Mouse (Mus musculus): Measurements from ENCODE around the gene Echdc3. TPM values are rescaled to one million over a fixed set of nuclear protein-coding genes. Genes with fewer than 3 reads are reported as not detected.

The Echdc3 gene
- 6.0 and 6.1 TPM in 2 replicates for polyA plus RNA-seq (2015; fragmentation: Nextera tagmentation; extraction: Ambion mirVana)

DNA sequence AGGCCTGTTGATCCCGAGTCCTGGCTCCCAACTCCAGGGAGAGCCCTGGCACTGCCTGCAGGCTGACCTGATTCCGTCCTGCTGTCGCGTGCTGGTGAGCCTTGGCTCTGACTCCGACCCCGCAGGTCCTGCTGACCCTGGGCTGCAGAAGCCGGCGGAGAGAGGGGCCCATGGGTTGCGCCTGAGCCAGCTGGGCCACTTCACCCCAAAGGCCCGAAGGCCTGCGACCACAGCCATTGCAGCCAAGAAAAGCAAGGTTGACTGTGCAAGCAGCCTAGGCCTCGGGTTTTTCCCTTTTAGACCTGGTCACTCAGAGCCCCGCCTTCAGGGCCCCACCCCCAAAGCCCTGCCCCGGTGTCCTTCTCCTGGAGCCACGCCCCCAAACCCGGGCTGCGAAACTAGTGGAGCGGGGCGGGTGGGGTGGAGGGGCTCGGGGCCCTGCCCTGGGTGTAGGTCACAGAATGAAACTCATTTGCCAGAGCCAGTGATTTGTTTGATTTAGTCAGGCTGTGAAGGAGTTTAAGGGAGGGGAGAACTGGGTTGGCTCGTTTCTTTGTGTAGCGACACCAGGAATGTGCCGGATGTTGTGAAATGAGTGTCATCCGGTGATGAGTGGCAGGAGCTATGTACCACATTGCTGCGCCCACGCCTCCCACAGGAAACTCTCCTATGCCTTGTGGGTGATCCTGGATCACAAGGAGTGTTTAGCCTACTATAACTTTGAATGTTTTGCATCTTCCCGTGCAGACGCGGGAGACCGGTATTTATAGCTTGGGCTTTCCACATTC, at the start of gene Echdc3:
Gene Echdc3 (minus strand): TSS at position 310 of the 788 bp plus-strand sequence.
- Histone ChIP-seq H3K4me2 (peak within 1 kb of the TSS; percentile 70), H3K36me3 (no peaks in the 10 kb centered on the region), H3K27ac (peak within 1 kb of the TSS; percentile 86), H3K4me1 (peaks cover 10% of the 10 kb centered on the region), H3K4me3 (peak within 1 kb of the TSS; percentile 46), H3K27me3 (no peaks in the 10 kb centered on the region), H3K9me3 (no peaks in the 10 kb centered on the region), H3K9ac (peak within 1 kb of the TSS; percentile 51)
- peak; percentile 86 for ATAC-seq (ENCODE audit: insufficient number of reproducible peaks, low FRiP score, low TSS enrichment, low read depth)
- 3% methylated on average over 30 of the region's 30 CpGs for WGBS

DNA sequence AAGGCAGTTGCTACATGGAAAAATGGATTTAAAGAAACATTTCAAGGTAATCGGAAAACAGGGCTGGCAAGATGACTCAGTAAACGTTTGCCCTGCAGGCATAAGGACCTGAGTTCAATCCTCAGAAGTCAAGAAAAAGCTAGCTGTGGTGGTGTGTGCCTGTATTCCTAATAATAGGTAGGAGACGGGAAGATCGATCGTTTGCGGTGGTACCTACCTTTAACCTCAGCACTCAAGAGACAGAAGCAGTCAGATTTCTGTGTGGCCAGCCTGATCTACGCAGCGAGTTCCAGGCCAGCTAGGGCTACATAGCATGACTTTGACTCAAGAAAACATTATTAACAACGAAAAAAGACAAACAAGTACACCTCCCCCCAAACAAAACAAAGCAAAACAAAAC, 48.9 kb upstream of the Echdc3 start:
- Histone ChIP-seq H3K36me3 (no peaks in the 10 kb centered on the region), H3K4me1 (peaks cover 13% of the 10 kb centered on the region), H3K9ac (no peak overlapping the region), H3K4me2 (no peak overlapping the region), H3K27ac (0 out of 2 replicates have a peak overlapping the region, but pooled peaks have one; percentile 13), H3K27me3 (no peaks in the 10 kb centered on the region), H3K9me3 (no peaks in the 10 kb centered on the region), H3K4me3 (no peak overlapping the region)
- WGBS, result 74% methylated on average over 9 of the region's 9 CpGs
- no peak for ATAC-seq (ENCODE audit: insufficient number of reproducible peaks, low FRiP score, low TSS enrichment, low read depth)

DNA sequence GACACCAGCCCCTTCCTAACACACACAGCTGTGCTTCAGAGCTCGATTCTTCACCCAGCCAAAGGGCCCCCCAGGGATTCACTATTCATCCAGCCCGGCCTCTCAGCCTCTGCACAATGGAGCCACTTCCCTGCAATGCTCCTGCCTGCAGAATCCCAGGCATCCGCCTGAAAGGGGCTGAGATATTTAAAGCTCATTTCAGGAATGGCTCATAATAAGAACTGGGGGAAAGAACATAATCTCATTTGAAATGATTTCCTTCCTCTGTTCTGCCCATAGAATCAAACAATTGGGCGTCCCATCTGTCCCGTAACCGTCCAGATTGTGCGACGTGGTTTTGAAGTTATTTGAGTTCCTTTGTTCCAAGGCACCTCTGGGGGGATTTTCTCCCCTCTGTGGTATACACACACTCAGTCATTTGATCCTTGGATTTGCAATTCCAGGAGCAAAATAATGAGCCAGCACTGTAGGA, 48.4 kb upstream of the Echdc3 start:
- no peak overlapping the region for H3K4me2 ChIP-seq
- no peak overlapping the region for H3K9ac ChIP-seq
- 21% methylated on average over 8 of the region's 8 CpGs for WGBS
- H3K36me3 ChIP-seq, result no peaks in the 10 kb centered on the region
- peaks cover 18% of the 10 kb centered on the region for H3K4me1 ChIP-seq
- no peaks in the 10 kb centered on the region for H3K27me3 ChIP-seq
- H3K4me3 ChIP-seq, result no peak overlapping the region
- peak; percentile 52; the same call in 1 of the 2 replicates for ATAC-seq (ENCODE audit: insufficient number of reproducible peaks, low FRiP score, low TSS enrichment, low read depth)
- H3K9me3 ChIP-seq, result no peaks in the 10 kb centered on the region
- H3K27ac ChIP-seq, result 0 out of 2 replicates have a peak overlapping the region, but pooled peaks have one; percentile 13

DNA sequence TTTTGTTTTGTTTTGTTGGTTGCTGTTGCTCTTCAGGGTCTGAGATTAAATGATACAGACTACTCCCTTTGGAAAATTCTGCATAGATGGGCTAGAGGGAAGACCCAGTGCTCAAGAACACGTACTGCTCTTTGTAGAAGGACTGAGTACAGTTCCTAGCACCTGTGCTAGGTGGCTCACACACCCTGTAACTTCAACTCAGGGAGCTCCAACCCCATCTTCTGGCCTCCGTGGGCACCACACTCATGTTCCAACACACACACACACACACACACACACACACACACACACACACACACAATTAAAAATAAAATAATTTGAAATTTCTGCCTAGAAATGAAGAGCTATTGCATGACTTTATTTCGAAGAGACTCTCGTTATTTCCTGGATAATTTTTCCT, 47.8 kb upstream of the Echdc3 start:
- no peak overlapping the region for H3K27ac ChIP-seq

DNA sequence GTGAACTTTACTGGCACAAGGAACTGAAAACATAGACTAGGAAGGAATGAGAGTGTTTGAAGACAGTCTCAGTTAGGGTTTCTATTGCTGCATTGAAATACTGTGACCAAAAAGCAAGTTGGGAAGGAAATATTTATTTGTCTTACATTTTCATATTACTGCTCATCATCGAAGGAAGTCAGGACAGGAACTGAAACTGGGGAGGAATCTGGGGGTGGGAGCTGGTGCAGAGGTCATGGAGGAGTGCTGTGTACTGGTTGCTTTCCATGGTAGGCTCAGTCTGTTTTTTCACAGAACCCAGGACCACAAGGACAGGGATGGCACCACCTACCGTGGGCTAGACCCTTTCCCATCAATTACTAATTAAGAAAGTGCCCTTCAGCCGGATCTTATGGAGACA, 46.3 kb upstream of the Echdc3 start:
- Histone ChIP-seq H3K4me3 (no peak overlapping the region), H3K4me1 (peaks cover 20% of the 10 kb centered on the region), H3K9me3 (no peaks in the 10 kb centered on the region), H3K27ac (no peak overlapping the region), H3K36me3 (no peaks in the 10 kb centered on the region), H3K4me2 (no peak overlapping the region), H3K9ac (no peak overlapping the region), H3K27me3 (no peaks in the 10 kb centered on the region)
- 81% methylated on average over 3 of the region's 3 CpGs for WGBS
- ATAC-seq (ENCODE audit: insufficient number of reproducible peaks, low FRiP score, low TSS enrichment, low read depth), result no peak

More for the DNA sequence above, 47.8 kb upstream of the Echdc3 start:
- Histone ChIP-seq H3K27me3 (no peaks in the 10 kb centered on the region), H3K4me3 (no peak overlapping the region), H3K9me3 (no peaks in the 10 kb centered on the region), H3K4me2 (no peak overlapping the region), H3K36me3 (no peaks in the 10 kb centered on the region), H3K9ac (no peak overlapping the region), H3K4me1 (peaks cover 20% of the 10 kb centered on the region)
- ATAC-seq (ENCODE audit: insufficient number of reproducible peaks, low FRiP score, low TSS enrichment, low read depth), result no peak
- 81% methylated on average over 4 of the region's 4 CpGs for WGBS

DNA sequence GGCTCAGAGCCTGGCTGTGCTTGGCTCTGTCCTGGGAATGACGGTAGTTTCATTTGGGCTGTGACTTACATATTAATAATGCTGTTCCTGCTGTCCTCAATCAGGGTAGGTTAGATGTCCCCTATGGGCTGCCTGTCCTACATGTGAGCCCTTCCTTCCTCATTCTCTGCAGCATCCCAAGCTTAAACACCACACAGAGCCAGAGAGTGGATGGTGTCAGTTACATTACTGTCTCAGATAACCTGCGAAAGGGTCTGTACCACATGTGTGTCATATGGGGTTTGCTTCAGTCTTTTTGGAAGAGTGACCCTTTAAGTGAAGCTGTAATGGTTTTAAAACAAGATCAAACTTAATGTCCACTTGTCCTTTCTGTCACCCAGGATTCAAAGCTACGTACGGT, 45.2 kb upstream of the Echdc3 start:
- H3K36me3 ChIP-seq, result no peaks in the 10 kb centered on the region
- no peaks in the 10 kb centered on the region for H3K9me3 ChIP-seq
- peaks cover 20% of the 10 kb centered on the region for H3K4me1 ChIP-seq
- H3K4me2 ChIP-seq, result no peak overlapping the region
- ATAC-seq (ENCODE audit: insufficient number of reproducible peaks, low FRiP score, low TSS enrichment, low read depth), result no peak
- H3K4me3 ChIP-seq, result no peak overlapping the region
- no peaks in the 10 kb centered on the region for H3K27me3 ChIP-seq
- H3K27ac ChIP-seq, result no peak overlapping the region
- WGBS, result 83% methylated on average over 4 of the region's 4 CpGs
- H3K9ac ChIP-seq, result no peak overlapping the region

DNA sequence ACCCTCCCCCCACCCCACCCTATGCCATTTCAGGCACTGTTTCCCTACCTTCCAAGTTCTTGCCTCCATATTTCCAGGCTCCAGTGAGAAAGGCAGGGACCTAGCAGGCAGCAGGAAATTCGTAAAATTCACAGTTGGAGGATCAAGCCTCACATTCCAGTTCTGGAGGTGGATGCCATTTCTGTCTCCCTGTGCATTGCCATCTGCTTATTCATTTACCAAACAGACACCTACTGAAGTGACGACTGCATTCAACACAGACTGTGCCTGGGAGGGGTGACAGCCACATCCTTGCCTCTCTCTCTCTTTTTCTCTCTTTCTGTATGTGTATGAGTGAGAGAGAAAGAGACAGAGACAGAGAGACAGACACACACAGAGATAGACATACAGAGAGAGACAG, 44.3 kb upstream of the Echdc3 start:
- H3K4me3 ChIP-seq, result no peak overlapping the region
- H3K4me1 ChIP-seq, result peaks cover 20% of the 10 kb centered on the region
- ATAC-seq (ENCODE audit: insufficient number of reproducible peaks, low FRiP score, low TSS enrichment, low read depth), result no peak
- H3K27me3 ChIP-seq, result no peaks in the 10 kb centered on the region
- WGBS, result 55% methylated on average over 2 of the region's 2 CpGs
- no peaks in the 10 kb centered on the region for H3K9me3 ChIP-seq
- no peak overlapping the region for H3K4me2 ChIP-seq
- H3K27ac ChIP-seq, result peak overlapping the region; percentile 47; the same call in 1 of the 2 replicates
- H3K36me3 ChIP-seq, result no peaks in the 10 kb centered on the region
- no peak overlapping the region for H3K9ac ChIP-seq

DNA sequence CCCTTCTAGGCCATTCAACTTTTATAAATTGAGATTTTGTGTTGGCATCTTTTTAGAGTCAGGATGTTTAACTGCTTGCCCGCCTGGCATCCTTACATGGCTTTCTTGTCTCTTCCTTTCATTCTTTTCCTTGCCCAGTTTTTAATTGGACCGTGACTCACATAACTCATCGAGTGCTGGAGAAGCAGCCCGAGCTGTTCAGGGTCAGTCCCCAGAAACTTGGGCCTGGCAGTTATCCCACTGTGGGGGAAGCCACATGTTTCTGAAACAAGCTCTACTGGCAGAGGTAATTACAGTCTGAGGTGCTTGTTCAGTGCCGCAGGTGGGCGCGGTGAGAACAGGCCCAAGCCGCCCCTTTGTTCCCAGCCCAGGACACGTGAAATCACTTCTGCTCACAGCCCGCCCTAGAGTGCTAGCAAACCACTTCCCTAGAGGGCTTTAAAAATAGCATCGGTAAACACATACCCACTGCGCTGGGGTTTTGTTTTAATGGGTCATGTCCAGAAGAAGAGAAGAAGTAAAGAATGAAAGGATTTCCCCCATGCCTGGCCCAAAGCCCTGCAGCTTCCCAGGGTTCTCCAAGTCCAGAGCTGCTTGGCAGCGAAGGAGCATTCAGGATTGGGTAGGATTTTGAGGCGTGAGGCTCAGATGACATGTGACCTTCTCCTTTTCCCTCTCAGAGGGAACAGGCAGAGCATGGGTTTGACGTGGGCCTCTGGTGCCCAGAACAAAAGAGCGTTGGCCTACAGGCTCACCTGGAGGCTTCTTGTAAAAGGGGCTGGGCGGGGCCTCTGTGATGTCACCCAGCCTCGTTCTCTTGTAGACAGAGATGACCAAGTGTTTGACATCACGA, 43.4 kb upstream of the Echdc3 start:
- peak overlapping the region; percentile 74 for H3K27ac ChIP-seq

DNA sequence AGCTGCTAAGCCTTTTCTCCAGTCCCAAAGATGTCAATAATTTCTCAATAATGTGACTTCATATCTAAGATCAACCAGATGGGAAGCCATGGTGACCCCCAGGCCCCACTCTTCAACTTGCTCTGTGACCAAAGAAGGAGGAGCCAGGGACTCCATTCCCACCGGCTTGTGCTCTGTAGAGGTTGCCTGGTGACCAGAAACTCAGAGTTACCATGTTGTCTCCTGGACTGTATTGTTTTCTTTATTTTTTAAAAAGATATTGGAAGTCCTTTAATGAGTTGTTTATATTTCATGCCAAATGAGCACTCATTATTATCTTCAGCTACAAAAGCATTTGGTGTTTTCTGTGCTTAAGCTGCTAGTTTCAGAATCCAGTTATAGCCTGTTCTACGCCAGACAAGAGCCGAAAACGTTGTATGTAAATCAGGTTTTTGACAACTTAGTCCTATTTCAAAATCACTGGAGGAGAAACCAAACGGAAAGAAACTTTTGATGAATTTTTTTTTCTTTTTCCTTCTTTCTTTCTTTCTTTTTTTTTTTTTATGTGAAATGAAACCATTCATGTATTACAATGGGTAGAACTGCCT, 42.7 kb upstream of the Echdc3 start:
- Histone ChIP-seq H3K27me3 (no peaks in the 10 kb centered on the region), H3K4me1 (peaks cover 13% of the 10 kb centered on the region), H3K4me3 (no peak overlapping the region), H3K9ac (no peak overlapping the region), H3K9me3 (no peaks in the 10 kb centered on the region), H3K27ac (peak overlapping the region; percentile 74; the same call in 1 of the 2 replicates), H3K4me2 (no peak overlapping the region), H3K36me3 (no peaks in the 10 kb centered on the region)
- WGBS, result 75% methylated on average over 5 of the region's 5 CpGs
- no peak for ATAC-seq (ENCODE audit: insufficient number of reproducible peaks, low FRiP score, low TSS enrichment, low read depth)

More for the DNA sequence above, 43.4 kb upstream of the Echdc3 start:
- 35% methylated on average over 19 of the region's 19 CpGs for WGBS
- peak; percentile 64 for ATAC-seq (ENCODE audit: insufficient number of reproducible peaks, low FRiP score, low TSS enrichment, low read depth)
- H3K4me3 ChIP-seq, result no peak overlapping the region
- H3K36me3 ChIP-seq, result no peaks in the 10 kb centered on the region
- 0 out of 2 replicates have a peak overlapping the region, but pooled peaks have one; percentile 17 for H3K4me2 ChIP-seq
- H3K9ac ChIP-seq, result no peak overlapping the region
- peaks cover 14% of the 10 kb centered on the region for H3K4me1 ChIP-seq
- no peaks in the 10 kb centered on the region for H3K27me3 ChIP-seq
- no peaks in the 10 kb centered on the region for H3K9me3 ChIP-seq

DNA sequence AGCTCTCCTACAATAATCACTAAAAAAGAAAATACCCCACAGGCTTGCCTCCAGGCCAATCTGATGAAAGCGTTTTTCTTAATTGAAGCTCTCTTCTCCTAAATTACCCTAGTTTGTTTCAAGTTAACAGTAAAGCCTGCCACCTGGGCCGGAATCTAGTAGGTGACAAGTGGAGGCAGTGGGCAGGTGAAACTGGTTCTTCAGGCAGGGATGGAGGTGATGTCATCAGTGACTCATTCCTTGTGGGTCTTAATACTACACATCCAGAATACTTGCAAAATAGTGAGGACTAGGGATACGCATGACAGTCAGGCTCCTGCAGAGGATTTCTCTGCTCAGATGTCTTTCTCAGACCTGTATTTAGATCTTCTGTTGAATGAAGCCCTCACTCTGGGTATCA, 39.7 kb upstream of the Echdc3 start:
- Histone ChIP-seq H3K4me1 (peaks cover 13% of the 10 kb centered on the region), H3K4me2 (no peak overlapping the region), H3K27ac (0 out of 2 replicates have a peak overlapping the region, but pooled peaks have one; percentile 18), H3K4me3 (no peak overlapping the region), H3K36me3 (no peaks in the 10 kb centered on the region), H3K27me3 (no peaks in the 10 kb centered on the region), H3K9me3 (no peaks in the 10 kb centered on the region), H3K9ac (no peak overlapping the region)
- 81% methylated on average over 3 of the region's 3 CpGs for WGBS
- no peak for ATAC-seq (ENCODE audit: insufficient number of reproducible peaks, low FRiP score, low TSS enrichment, low read depth)

DNA sequence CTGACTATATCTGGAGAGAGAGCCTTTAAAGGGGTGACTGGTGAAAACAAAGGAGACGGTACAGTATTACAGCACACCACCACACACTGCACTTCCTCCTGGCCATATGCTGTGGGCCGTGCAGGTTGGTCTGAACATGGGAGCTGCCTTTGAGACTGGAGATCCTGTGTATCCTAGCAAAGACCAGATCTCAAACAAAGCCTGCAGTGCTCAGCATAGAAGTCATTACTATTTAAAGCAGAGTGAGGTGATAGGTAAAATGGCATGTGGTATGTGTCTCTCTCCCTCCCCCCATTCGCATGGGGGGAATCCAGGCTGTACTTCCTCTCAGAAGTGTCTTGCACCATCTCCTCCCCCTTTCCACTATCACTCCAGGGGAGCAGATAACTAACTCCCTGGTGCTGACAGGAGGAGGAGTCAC, 38.3 kb upstream of the Echdc3 start:
- H3K27me3 ChIP-seq, result no peaks in the 10 kb centered on the region
- no peaks in the 10 kb centered on the region for H3K9me3 ChIP-seq
- ATAC-seq (ENCODE audit: insufficient number of reproducible peaks, low FRiP score, low TSS enrichment, low read depth), result no peak
- no peaks in the 10 kb centered on the region for H3K36me3 ChIP-seq
- H3K27ac ChIP-seq, result no peak overlapping the region
- no peak overlapping the region for H3K4me3 ChIP-seq
- peaks cover under 1% of the 10 kb centered on the region for H3K4me1 ChIP-seq
- H3K9ac ChIP-seq, result no peak overlapping the region
- H3K4me2 ChIP-seq, result no peak overlapping the region
- WGBS, result 63% methylated on average over 3 of the region's 3 CpGs
